Mouse (Mus musculus): ENCODE results near the gene Cops9. TPM values are rescaled to one million over a fixed set of nuclear protein-coding genes. Genes with fewer than 3 reads are reported as not detected.

The Cops9 gene
- total and polyA plus RNA-seq, 3 experiments, result 377 to 618 TPM; not detected in 1

DNA sequence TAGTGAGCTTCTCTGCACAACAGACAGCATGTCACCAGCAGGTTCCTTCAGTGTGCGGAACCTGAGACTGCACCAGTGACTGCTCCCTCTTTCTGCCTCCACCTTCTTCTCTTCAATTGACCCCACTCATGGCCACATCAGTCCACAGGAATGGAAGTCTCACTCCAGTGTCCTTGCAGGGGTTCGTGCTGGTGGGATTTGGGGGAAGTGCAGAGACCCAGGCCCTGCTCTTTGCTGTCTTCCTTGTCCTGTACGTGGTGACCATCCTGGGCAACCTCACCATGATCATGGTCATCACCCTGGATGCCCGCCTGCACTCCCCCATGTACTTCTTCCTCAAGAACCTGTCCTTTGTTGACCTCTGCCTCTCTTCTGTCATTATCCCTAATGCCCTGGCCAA is 34.1 kb downstream of the Cops9 start:
- Histone ChIP-seq H3K36me3 (ENCODE audit: control insufficient read depth in 1 of 2, insufficient read depth in 2 of 2, low read length in 2 of 2) (no peaks in the 10 kb centered on the region), H3K4me3 (ENCODE audit: control insufficient read depth in 1 of 2, insufficient read depth in 1 of 2, low read depth in 2 of 2, low read length in 2 of 2) (no peak overlapping the region), H3K9me3 (replicated peaks; ENCODE audit: insufficient read depth, low read length) (no peaks in the 10 kb centered on the region), H3K27me3 (ENCODE audit: control insufficient read depth in 1 of 2, insufficient read depth in 2 of 2, low read length in 2 of 2) (peaks cover 0 to 5% of the 10 kb centered on the region in 2 experiments; a peak in 2 of 4 replicates), H3K9ac (ENCODE audit: control insufficient read depth, low read depth, low read length, poor library complexity, severe bottlenecking) (no peak overlapping the region), H3K4me1 (ENCODE audit: control insufficient read depth in 1 of 2, insufficient read depth in 2 of 2, low read length in 2 of 2) (no peaks in the 10 kb centered on the region), H3K27ac (ENCODE audit: control insufficient read depth, low read depth, low read length) (no peak overlapping the region), H3K79me2 (ENCODE audit: control insufficient read depth, insufficient read depth, low read length, poor library complexity) (no peaks in the 10 kb centered on the region)
- DNase-seq (ENCODE audit: low read depth, low spot score), result no peak
- TF ChIP-seq MAX (IDR thresholded peaks at IDR 0.05; ENCODE audit: low read length) (no peak), MAFK (IDR thresholded peaks at IDR 0.05; ENCODE audit: borderline replicate concordance, low read depth, low read length) (no peak)

DNA sequence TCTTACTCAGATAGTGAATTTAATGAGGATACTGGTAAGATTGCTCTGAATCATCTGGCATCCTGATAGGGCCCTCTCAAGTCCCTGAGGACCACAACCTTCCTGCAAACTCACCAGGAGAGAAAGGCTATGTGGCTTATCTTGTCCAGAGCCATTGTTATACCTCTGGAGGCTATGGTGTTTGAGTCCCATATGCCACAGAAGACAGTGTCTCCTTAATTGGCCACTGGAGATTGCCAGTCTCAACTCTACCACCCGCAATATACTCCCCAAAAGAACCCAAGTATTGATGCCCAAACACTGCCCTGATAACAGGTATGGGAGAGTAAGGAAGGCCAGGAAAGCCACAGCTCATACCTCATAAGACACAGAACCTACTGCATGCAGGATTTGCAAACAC is 36.3 kb downstream of the Cops9 start, which contains the start of gene Olfr1410:
TSS of gene Olfr1410 (plus strand) at position 301 of the 400 bp plus-strand sequence.
- H3K9me3 ChIP-seq (replicated peaks; ENCODE audit: insufficient read depth, low read length), result no peaks in the 10 kb centered on the region
- TF ChIP-seq E2F4 (IDR thresholded peaks at IDR 0.05; ENCODE audit: borderline replicate concordance, low read depth, low read length) (no peak), CHD1 (IDR thresholded peaks at IDR 0.05; ENCODE audit: low read depth, low read length) (no peak), MAZ (IDR thresholded peaks at IDR 0.05; ENCODE audit: low read depth, low read length) (no peak), ZKSCAN1 (IDR thresholded peaks at IDR 0.05; ENCODE audit: low read depth, low read length) (no peak)
- no peaks in the 10 kb centered on the region for H3K36me3 ChIP-seq (ENCODE audit: control insufficient read depth in 1 of 2, insufficient read depth in 2 of 2, low read length in 2 of 2)
- H3K79me2 ChIP-seq (ENCODE audit: control insufficient read depth, insufficient read depth, low read length, poor library complexity), result no peaks in the 10 kb centered on the region
- DNase-seq (ENCODE audit: low read depth, low spot score), result no peak
- no peak within 1 kb of the TSS for H3K4me3 ChIP-seq (ENCODE audit: control insufficient read depth in 1 of 2, insufficient read depth in 1 of 2, low read depth in 2 of 2, low read length in 2 of 2)
- H3K27me3 ChIP-seq (ENCODE audit: control insufficient read depth in 1 of 2, insufficient read depth in 2 of 2, low read length in 2 of 2), result peaks cover 4 to 5% of the 10 kb centered on the region in 2 experiments; a peak in 3 of 4 replicates
- H3K9ac ChIP-seq (ENCODE audit: control insufficient read depth, low read depth, low read length, poor library complexity, severe bottlenecking), result no peak within 1 kb of the TSS
- no peak within 1 kb of the TSS for H3K27ac ChIP-seq (ENCODE audit: control insufficient read depth, low read depth, low read length)
- no peaks in the 10 kb centered on the region for H3K4me1 ChIP-seq (ENCODE audit: control insufficient read depth in 1 of 2, insufficient read depth in 2 of 2, low read length in 2 of 2)

DNA sequence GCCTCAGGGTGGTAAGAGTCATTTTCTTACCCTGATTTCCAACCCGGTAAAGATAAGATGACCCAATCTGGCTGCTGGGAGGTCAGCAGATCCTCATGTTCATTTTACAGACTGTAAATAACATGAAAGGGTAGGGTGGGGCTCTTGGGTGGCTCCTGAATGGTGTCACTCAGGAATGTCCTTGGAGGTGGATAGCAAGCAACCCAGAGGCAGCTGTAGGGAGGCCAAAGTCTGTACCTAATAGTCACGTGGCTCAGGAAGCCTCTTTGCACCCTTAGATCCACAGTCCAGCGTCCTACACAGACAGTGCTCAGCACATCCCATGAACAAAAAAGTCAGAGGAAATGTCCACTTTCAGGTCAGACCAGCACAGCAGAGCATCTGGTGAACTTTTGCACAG is 45.8 kb downstream of the Cops9 start:
- Histone ChIP-seq H3K9me3 (replicated peaks; ENCODE audit: insufficient read depth, low read length) (no peaks in the 10 kb centered on the region), H3K27ac (ENCODE audit: control insufficient read depth, low read depth, low read length) (no peak overlapping the region), H3K4me3 (ENCODE audit: control insufficient read depth in 1 of 2, insufficient read depth in 1 of 2, low read depth in 2 of 2, low read length in 2 of 2) (no peak overlapping the region), H3K4me1 (ENCODE audit: control insufficient read depth in 1 of 2, insufficient read depth in 2 of 2, low read length in 2 of 2) (no peaks in the 10 kb centered on the region), H3K9ac (ENCODE audit: control insufficient read depth, low read depth, low read length, poor library complexity, severe bottlenecking) (no peak overlapping the region), H3K79me2 (ENCODE audit: control insufficient read depth, insufficient read depth, low read length, poor library complexity) (no peaks in the 10 kb centered on the region), H3K27me3 (ENCODE audit: control insufficient read depth in 1 of 2, insufficient read depth in 2 of 2, low read length in 2 of 2) (peaks cover 0 to 1% of the 10 kb centered on the region in 2 experiments; a peak in 1 of 4 replicates), H3K36me3 (ENCODE audit: control insufficient read depth in 1 of 2, insufficient read depth in 2 of 2, low read length in 2 of 2) (no peaks in the 10 kb centered on the region)
- TF ChIP-seq MYB (IDR thresholded peaks at IDR 0.05; ENCODE audit: low read depth, low read length), result no peak
- TF ChIP-seq UBTF (IDR thresholded peaks at IDR 0.05; ENCODE audit: borderline replicate concordance, insufficient read depth, low read depth, low read length), result no peak
- no peak for TF ChIP-seq HCFC1 (IDR thresholded peaks at IDR 0.05; ENCODE audit: low read depth, low read length)
- no peak for TF ChIP-seq MAZ (IDR thresholded peaks at IDR 0.05; ENCODE audit: low read depth, low read length)
- TF ChIP-seq USF1 (IDR thresholded peaks at IDR 0.05; ENCODE audit: low read depth, low read length), result no peak
- no peak for TF ChIP-seq BHLHE40 (IDR thresholded peaks at IDR 0.05; ENCODE audit: borderline replicate concordance, low read depth, low read length)
- TF ChIP-seq MYC (IDR thresholded peaks at IDR 0.05; ENCODE audit: low read depth, low read length), result no peak
- TF ChIP-seq CTCF (IDR thresholded peaks at IDR 0.05 in 2 of 3, conservative IDR thresholded peaks at IDR 0.05 in 1 of 3; ENCODE audit: control insufficient read depth in 1 of 3, insufficient read depth in 1 of 3, low read depth in 2 of 3, low read length in 3 of 3, poor library complexity in 1 of 3, severe bottlenecking in 1 of 3), result no peak
- TF ChIP-seq ZNF384 (IDR thresholded peaks at IDR 0.05; ENCODE audit: low read depth, low read length), result no peak
- TF ChIP-seq POLR2A (IDR thresholded peaks at IDR 0.05; ENCODE audit: control insufficient read depth in 1 of 2, insufficient read depth in 1 of 2, low read depth in 1 of 2, low read length in 2 of 2, poor library complexity in 1 of 2), result no peak
- TF ChIP-seq ELF1 (IDR thresholded peaks at IDR 0.05; ENCODE audit: low read depth, low read length), result no peak
- TF ChIP-seq TAL1 (IDR thresholded peaks at IDR 0.05; ENCODE audit: low read length), result no peak
- no peak for DNase-seq (ENCODE audit: low read depth, low spot score)
